Mouse (Mus musculus) embryonic stem cell, embryonic (primary cell): ENCODE measurements around the gene Rad51c.

ENCODE experiments used
- CTCF ChIA-PET, 4 experiments: fragments of 300-600 bp in 2 of 4; fragments of 350-600 bp in 2 of 4; sonication (Branson Sonifier 250); formaldehyde crosslinking; loops; one replicate each; lab custom pipeline; 2022; ENCODE audit warnings: inconsistent platforms in 2 of 4; lab: Charles Lee
- POLR2A ChIA-PET, 4 experiments: fragments of 300-600 bp in 2 of 4; fragments of 350-600 bp in 2 of 4; sonication (Branson Sonifier 250); formaldehyde crosslinking; loops; one replicate each; lab custom pipeline; 2022; ENCODE audit warnings: antibody characterized with exemption in 4 of 4, inconsistent platforms in 1 of 4; lab: Charles Lee

Gene Rad51c

DNA sequence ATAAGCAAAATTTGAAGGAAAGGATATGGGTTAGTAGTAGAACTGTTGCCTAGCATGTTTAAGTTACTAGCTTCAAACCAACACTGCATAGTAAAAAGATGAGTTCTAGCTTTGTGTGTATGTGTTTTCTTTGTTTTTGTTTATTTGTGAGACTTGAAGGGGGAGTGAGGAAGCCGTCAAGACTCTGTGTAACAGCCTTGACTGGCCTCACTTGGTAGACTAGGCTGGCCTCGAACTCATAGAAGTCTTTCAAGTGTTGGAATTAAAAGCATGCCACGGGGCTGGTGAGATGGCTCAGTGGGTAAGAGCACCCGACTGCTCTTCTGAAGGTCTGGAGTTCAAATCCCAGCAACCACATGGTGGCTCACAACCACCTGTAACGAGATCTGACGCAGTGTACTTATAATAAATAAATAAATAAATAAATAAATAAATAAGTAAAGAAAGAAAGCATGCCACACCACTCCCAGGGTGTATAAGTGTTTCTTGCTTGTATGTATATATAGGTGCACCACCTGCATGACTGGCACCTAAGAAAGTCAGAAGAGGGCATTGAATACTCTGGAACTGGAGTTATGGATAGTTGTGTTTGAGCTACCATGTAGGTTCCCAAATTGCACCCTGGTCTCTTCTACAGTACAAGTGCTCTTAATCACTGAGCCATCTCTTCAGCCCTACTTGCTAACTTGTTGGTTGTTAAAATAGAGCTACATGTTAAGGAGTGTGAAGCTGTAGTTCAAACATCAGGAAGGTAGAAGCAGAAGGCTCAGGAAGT lies 19.0 kb upstream of the Rad51c start:
- ChIA-PET CTCF (interaction anchor here in 1 of 4 experiments (0.6 kb wide), 2 partner anchors 347 to 1294 kb away, joined by 3 to 4 read pairs; partner anchors contain the start of gene Msi2), POLR2A (interaction anchor here (0.6 to 9.9 kb wide), 126 partner anchors 9 to 1581 kb away, joined by 3 to 493 read pairs (median 4); partner anchors contain the start of genes Rad51c (in 4 of the 4), Tex14 (in 4 of the 4), Mtmr4 (in 3 of the 4) and Prr11 (in 3 of the 4))

DNA sequence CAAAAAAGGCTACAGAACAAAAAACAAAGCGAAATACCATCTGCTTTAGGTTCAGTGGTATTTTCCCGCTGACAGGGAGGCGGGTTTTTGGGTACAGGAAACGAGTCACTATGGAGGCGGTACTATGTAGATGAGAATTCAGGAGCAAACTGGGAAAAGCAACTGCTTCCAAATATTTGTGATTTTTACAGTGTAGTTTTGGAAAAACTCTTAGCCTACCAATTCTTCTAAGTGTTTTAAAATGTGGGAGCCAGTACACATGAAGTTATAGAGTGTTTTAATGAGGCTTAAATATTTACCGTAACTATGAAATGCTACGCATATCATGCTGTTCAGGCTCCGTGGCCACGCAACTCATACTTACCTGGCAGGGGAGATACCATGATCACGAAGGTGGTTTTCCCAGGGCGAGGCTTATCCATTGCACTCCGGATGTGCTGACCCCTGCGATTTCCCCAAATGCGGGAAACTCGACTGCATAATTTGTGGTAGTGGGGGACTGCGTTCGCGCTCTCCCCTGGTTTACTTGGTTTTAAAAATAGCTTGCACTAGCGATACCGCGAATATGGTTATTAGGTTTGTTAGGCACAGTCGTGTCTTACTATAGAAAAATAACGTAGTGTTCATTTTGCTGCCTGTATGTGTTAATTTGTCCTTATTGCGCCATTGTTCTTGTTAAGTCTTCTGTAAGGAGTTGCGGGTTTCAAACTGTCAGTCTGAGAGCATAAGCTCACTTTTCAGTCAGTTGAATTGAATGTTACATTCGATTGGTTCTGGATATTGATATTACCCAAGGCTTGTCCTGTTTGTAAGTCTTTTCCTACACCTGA lies 18.0 kb upstream of the Rad51c start:
- CTCF ChIA-PET, result interaction anchor here in 1 of 4 experiments (0.6 kb wide), 2 partner anchors 348 to 1296 kb away, joined by 3 to 4 read pairs; partner anchors contain the start of gene Msi2
- POLR2A ChIA-PET, result interaction anchor here (0.5 to 9.9 kb wide), 125 partner anchors 9 to 1582 kb away, joined by 3 to 493 read pairs (median 4); partner anchors contain the start of genes Rad51c (in 4 of the 4), Tex14 (in 4 of the 4), Mtmr4 (in 3 of the 4) and Prr11 (in 3 of the 4)

DNA sequence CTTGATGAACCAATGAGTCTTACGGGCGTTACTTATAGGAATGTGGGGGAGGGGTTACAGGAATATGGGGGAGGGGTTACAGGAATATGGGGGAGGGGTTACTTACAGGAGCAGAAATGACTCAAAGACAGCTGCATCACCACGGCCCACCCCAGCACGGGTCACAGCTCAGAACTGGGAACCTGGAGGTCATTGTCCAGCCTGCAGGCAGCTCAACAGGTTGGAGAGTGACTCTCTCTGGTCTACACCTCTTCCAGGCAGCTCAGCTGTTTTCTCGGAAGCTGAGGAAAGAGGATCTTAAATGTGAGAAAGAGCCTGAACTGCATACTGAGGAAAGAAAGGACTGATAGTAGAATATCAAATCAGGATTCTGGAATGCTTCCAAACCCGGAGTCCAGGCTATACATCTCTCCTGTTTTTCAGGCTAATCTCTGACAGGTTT lies 17.0 kb upstream of the Rad51c start:
- POLR2A ChIA-PET, result interaction anchor here in 3 of 4 experiments (0.6 to 4.9 kb wide), 33 partner anchors 9 to 521 kb away, joined by 3 to 167 read pairs (median 4); partner anchors contain the start of genes Tex14 (in 3 of the 3), Rad51c (in 2 of the 3), Ppm1e (in 1 of the 3) and Prr11 (in 1 of the 3)
- CTCF ChIA-PET, result no interaction called here

DNA sequence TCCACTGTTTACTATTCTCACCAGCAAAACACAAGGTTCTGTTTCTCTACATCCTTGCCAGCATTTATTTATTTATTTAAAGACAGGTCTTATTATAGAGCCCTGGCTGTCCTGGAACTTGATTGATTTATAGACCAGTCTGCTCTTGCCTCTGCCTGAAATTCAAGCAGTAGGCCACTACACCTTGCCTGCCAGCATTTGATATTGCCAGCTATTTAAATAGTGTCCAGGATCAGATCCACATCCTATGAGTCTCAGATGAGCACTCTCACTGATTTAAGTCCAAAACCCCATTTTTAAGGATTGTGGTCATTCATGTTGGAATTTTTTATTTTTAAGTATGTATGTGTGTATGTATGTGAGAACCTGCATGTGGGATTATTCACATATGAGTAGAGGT lies 16.1 kb upstream of the Rad51c start:
- POLR2A ChIA-PET, result interaction anchor here in 3 of 4 experiments (0.6 to 4.9 kb wide), 25 partner anchors 9 to 328 kb away, joined by 3 to 167 read pairs (median 5); partner anchors contain the start of genes Tex14 (in 2 of the 3), Prr11 (in 1 of the 3), Rad51c (in 1 of the 3) and Ska2 (in 1 of the 3)
- CTCF ChIA-PET, result no interaction called here

GRCm38 (mm10) chr11:87416120-87416519 lies 11.4 kb upstream of the Rad51c start:
- CTCF ChIA-PET, result no interaction called here

DNA sequence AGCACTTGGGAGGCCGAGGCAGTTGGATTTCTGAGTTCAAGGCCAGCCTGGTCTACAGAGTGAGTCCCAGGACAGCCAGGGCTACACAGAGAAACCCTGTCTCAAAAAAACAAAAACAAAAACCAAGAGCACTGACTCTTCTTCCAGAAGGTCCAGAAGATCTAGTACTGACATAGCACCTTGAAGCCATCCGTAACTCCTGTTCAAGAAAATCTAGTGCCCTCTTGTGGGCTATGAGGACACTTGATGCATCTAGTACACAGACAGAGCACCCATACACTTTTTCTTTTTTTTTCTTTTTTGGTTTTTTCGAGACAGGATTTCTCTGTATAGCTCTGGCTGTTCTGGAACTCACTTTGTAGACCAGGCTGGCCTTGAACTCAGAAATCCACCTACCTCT lies 8.7 kb upstream of the Rad51c start:
- ChIA-PET POLR2A (interaction anchor here in 3 of 4 experiments (0.6 to 1.5 kb wide), 6 partner anchors 9 to 54 kb away, joined by 3 to 9 read pairs (median 7); partner anchors contain the start of gene Ppm1e (in 1 of the 3)), CTCF (interaction anchor here in 2 of 4 experiments (0.6 to 1.0 kb wide), 2 partner anchors 9 to 1035 kb away, joined by 3 to 8 read pairs; partner anchors contain the start of genes Rad51c (in 1 of the 2) and Tex14 (in 1 of the 2))

More at GRCm38 (mm10) chr11:87416120-87416519, 11.4 kb upstream of the Rad51c start:
- POLR2A ChIA-PET, result interaction anchor here in 3 of 4 experiments (0.5 to 1.2 kb wide), 13 partner anchors 9 to 174 kb away, joined by 3 to 13 read pairs (median 4); partner anchors contain the start of genes Rad51c (in 3 of the 3) and Tex14 (in 3 of the 3)

DNA sequence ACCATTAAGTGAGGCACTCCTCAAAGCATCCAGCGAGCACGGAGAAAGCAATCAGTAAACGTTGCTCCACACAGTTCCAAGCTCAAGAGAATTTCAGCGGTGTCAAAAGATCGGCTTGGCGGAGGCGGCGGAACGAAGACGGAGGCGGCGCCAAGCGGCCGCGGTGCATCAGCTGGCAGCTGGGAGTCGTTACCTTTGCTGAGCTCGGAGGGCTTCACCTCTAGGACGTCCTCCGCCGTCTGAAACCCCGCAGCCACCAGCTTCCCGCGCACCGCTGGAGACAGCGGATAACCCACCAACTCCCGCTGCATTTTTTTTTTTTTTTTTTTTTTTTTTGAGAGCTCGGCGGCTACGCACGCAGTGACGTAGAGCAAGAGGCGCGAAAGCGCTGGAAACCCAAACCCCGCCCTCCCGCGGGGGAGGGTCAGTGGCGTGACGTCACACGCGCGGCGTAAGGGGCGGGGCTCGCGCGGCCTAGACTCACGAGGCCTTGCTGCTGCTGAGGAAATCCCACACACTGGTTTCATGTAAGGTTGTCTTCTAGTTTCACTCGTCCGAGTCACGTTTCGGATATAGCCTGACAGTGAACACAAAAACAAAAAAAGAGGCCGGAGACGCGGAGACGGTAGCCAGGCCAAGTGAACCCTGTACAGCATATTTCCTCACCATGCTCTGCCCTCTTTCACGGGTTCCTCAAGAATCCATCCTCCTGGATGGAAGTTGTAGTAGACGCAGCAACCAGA lies 472 bp downstream of the Rad51c start:
- ChIA-PET CTCF (interaction anchor here (0.6 to 2.0 kb wide), 22 partner anchors 9 to 1417 kb away, joined by 3 to 13 read pairs (median 5); partner anchors contain the start of gene Ppm1e (in 1 of the 4)), POLR2A (interaction anchor here (0.5 to 7.6 kb wide), 109 partner anchors 8 to 995 kb away, joined by 3 to 168 read pairs (median 4); partner anchors contain the start of genes Ppm1e (in 3 of the 4), Ska2 (in 3 of the 4), Prr11 (in 2 of the 4) and Cltc (in 1 of the 4))

DNA sequence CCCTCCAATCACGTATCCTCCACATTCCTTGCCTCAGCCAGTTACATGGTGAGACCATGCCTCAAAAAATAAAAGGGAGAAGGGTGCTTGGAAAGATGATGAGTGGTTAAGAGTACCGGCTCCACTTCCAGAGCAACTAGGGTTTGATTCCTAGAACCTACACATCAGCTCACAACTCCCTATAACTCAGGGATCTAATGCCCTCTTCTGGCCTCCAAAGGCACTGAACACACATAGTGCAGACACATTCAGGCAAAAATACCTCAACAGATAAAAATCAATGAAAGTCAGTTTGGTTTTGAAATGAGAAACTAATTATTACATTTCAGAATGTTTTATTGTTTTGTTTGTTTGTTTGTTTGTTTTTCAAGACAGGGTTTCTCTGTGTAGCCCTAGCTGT lies 6.4 kb downstream of the Rad51c start:
- POLR2A ChIA-PET, result interaction anchor here in 3 of 4 experiments (0.5 to 2.1 kb wide), 9 partner anchors 19 to 130 kb away, joined by 3 to 5 read pairs (median 4); no protein-coding TSS in a partner anchor
- CTCF ChIA-PET, result interaction anchor here in 2 of 4 experiments (0.6 to 1.8 kb wide), 4 partner anchors 21 to 184 kb away, joined by 4 to 17 read pairs (median 6); no protein-coding TSS in a partner anchor

- POLR2A ChIA-PET, result interaction anchor here in 2 of 4 experiments (0.7 to 1.7 kb wide), 2 partner anchors 29 to 32 kb away, joined by 3 to 6 read pairs; no protein-coding TSS in a partner anchor
- CTCF ChIA-PET, result interaction anchor here in 2 of 4 experiments (0.6 kb wide), 2 partner anchors 11 to 198 kb away, joined by 3 read pairs; no protein-coding TSS in a partner anchor
Observed at GRCm38 (mm10) chr11:87393855-87394254, 10.9 kb downstream of the Rad51c start.

- ChIA-PET CTCF (interaction anchor here in 1 of 4 experiments (0.6 kb wide), 1 partner anchor 348 kb away, joined by 3 read pairs; no protein-coding TSS in a partner anchor), POLR2A (interaction anchor here in 2 of 4 experiments (0.7 to 2.3 kb wide), 6 partner anchors 10 to 277 kb away, joined by 3 to 7 read pairs (median 4); partner anchors contain the start of genes Prr11 (in 1 of the 2), Ska2 (in 1 of the 2) and Tex14 (in 1 of the 2))
Observed at GRCm38 (mm10) chr11:87385676-87386075, 19.1 kb downstream of the Rad51c start.

DNA sequence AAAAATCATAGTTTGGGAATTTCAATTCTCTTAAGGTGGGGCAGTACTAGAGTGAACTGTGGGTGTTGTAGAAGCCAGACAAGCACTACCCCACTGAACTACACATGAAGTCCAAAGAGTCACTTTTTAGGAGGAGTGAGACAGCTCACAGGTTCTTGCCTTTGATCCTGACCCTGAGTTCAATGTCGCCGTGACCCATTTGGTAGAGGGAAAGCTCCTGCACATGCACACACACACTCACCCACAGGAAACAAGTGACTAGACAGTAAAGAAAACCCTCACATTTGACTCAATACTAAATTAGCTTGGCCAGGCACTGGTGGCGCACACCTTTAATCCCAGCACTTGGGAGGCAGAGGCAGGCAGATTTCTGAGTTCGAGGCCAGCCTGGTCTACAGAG lies 20.2 kb downstream of the Rad51c start:
- ChIA-PET POLR2A (interaction anchor here in 2 of 4 experiments (0.9 to 2.3 kb wide), 6 partner anchors 8 to 275 kb away, joined by 3 to 7 read pairs (median 4); partner anchors contain the start of genes Prr11 (in 1 of the 2), Ska2 (in 1 of the 2) and Tex14 (in 1 of the 2)), CTCF (interaction anchor here in 2 of 4 experiments (1.0 to 1.6 kb wide), 2 partner anchors 170 kb away, joined by 3 to 5 read pairs; no protein-coding TSS in a partner anchor)

DNA sequence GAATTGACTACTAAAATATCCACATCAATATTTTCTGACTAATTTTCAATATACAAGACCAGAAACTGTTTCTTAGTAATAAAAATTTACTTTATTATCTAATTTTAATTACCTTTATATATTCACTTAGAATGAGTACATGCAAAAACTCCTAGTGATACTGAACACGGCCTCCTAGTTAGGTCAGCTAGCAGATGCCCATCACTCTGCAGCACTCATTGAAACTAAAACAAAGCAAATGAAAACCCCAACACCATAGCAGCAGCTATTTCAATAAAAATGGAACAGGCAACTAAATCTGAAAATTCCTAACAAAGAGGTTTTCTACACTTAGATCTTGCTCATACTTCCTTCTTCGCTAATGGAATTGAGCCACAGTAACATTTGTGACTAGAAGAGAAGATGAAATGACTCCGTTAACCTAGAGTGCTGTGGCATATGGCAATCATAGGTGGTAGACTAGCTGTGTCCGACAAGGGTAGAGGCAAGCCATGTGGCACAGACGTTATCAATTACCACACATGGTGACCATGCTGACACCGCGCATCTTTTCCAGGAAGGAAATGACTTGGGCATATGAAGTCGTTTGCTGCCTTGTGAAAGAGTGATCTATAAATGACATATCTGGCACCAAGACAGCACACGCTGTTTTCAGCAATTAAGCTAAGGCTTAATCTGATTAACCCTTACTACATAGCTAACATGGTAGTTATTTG lies 36.7 kb downstream of the Rad51c start:
- ChIA-PET CTCF (no interaction called here), POLR2A (interaction anchor here in 1 of 4 experiments (1.0 to 1.8 kb wide), 6 partner anchors 10 to 36 kb away, joined by 3 to 4 read pairs (median 3); no protein-coding TSS in a partner anchor)

DNA sequence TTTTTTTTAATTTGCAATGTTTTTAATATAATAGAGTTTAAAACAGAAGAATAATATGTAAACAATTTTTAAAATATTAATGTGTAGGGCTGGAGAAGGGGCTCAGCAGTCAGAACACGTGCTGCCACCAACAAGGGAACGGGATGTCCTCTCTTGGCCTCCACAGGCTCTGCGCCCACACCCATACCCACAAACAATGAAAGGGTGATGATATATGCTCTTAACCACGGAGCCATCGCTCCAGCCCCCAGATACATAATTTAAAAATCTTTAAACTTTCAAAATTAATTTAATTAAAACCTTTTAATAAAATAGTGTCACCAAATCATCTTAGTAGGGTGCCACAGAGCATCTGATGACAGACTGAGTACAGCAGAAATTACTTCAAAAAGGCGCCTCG lies 37.7 kb downstream of the Rad51c start:
- POLR2A ChIA-PET, result interaction anchor here in 1 of 4 experiments (1.4 kb wide), 1 partner anchor 10 kb away, joined by 3 read pairs; no protein-coding TSS in a partner anchor
- CTCF ChIA-PET, result no interaction called here

- CTCF ChIA-PET, result no interaction called here
- POLR2A ChIA-PET, result interaction anchor here in 1 of 4 experiments (0.6 kb wide), 1 partner anchor 41 kb away, joined by 3 read pairs; no protein-coding TSS in a partner anchor
Observed at GRCm38 (mm10) chr11:87365120-87365519, 39.6 kb downstream of the Rad51c start.

- POLR2A ChIA-PET, result interaction anchor here in 3 of 4 experiments (0.5 to 2.4 kb wide), 24 partner anchors 10 to 602 kb away, joined by 3 to 16 read pairs (median 4); partner anchors contain the start of genes Ska2 (in 2 of the 3), Cltc (in 1 of the 3), Prr11 (in 1 of the 3) and Rad51c (in 1 of the 3)
- CTCF ChIA-PET, result interaction anchor here in 3 of 4 experiments (0.6 to 1.4 kb wide), 4 partner anchors 12 to 323 kb away, joined by 3 read pairs; no protein-coding TSS in a partner anchor
Observed at GRCm38 (mm10) chr11:87359262-87359612, 45.5 kb downstream of the Rad51c start.
